Mouse (Mus musculus) C2C12 (cell line): ENCODE results near the gene Rfng. TPM values are rescaled to one million over a fixed set of nuclear protein-coding genes. Genes with fewer than 3 reads are reported as not detected.

Source experiments
- H3K27me3 ChIP-seq: one replicate; pipeline ENCODE4 v1.6.1; 2011; ENCODE audit not compliant: control insufficient read depth, insufficient read depth, insufficient read length
- H3K36me3 ChIP-seq: one replicate; pipeline ENCODE4 v1.6.1; 2011; ENCODE audit not compliant: control insufficient read depth, insufficient read depth
- H3K4me3 ChIP-seq: one replicate; pipeline ENCODE4 v1.5.1; 2011; ENCODE audit warnings: mild to moderate bottlenecking, control low read depth; ENCODE audit not compliant: poor library complexity, insufficient read depth, severe bottlenecking
- H3K79me2 ChIP-seq: one replicate; pipeline ENCODE4 v1.6.1; 2011; ENCODE audit not compliant: control insufficient read depth, insufficient read depth
- H3K79me3 ChIP-seq: one replicate; pipeline ENCODE4 v1.6.1; 2011; ENCODE audit warnings: low read depth, control low read depth
- H3ac ChIP-seq: one replicate; pipeline ENCODE3; 2011; ENCODE audit warnings: low read depth; ENCODE audit not compliant: control insufficient read depth, insufficient read length
- CEBPB ChIP-seq: IDR thresholded peaks from one replicate; pipeline ENCODE4 v1.6.1; 2011; ENCODE audit warnings: low read depth, mild to moderate bottlenecking, control low read depth, moderate library complexity
- CTCF ChIP-seq: IDR thresholded peaks from one replicate; pipeline ENCODE4 v1.5.1; 2011; ENCODE audit not compliant: control insufficient read depth, insufficient read depth, insufficient read length
- FOSL1 ChIP-seq: IDR thresholded peaks from one replicate; pipeline ENCODE4 v1.8.0; 2011; ENCODE audit warnings: mild to moderate bottlenecking, low read length; ENCODE audit not compliant: poor library complexity, insufficient read depth, severe bottlenecking
- MAX ChIP-seq: IDR thresholded peaks from one replicate; pipeline ENCODE4 v1.6.1; 2011; ENCODE audit warnings: mild to moderate bottlenecking, control low read depth
- MYOD1 ChIP-seq: IDR thresholded peaks from one replicate; pipeline ENCODE4 v1.6.1; 2011; ENCODE audit warnings: low read depth; ENCODE audit not compliant: control insufficient read depth, insufficient read length
- MYOG ChIP-seq: IDR thresholded peaks from one replicate; pipeline ENCODE4 v1.6.1; 2011; ENCODE audit not compliant: control insufficient read depth, insufficient read length; ENCODE audit errors: extremely low read depth
- USF1 ChIP-seq: IDR thresholded peaks from one replicate; pipeline ENCODE4 v1.6.1; 2011; ENCODE audit warnings: low read depth, mild to moderate bottlenecking, control low read depth, moderate library complexity
- polyA plus RNA-seq: library from polyadenylated mRNA; unstranded; fragments of >200 nt; fragmentation: generic; extraction: Trizol; gene quantifications from one replicate; pipeline ENCODE4 v1.2.1, GENCODE M21; 2012; ENCODE audit warnings: missing spikeins

The Rfng gene
- polyA plus RNA-seq, 1 experiment, result 17.6 TPM

DNA sequence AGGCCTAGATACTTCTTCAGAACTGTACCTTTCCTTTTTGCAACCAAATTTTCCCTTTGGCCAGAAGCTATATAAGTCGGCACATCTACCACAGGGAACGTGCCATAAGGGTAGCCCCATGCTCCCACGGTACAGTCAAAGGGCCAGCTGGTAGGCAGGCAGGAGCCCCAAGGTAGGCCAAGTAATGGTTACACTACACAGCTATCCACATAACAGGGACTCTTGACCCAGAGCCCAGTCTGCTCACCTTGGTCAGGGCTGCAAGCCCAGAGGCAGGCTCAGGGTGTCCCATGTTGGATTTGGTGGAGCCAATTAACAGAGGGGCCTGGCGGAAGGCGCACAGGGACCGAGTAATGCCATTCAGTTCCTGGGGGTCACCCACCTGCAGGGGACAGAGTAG is 35.5 kb upstream of the Rfng start:
- Histone ChIP-seq H3K79me3 (peaks cover 48% of the 10 kb centered on the region), H3K4me3 (no peak overlapping the region), H3ac (no peak overlapping the region), H3K79me2 (peaks cover 69% of the 10 kb centered on the region), H3K27me3 (no peaks in the 10 kb centered on the region), H3K36me3 (peaks cover 84% of the 10 kb centered on the region)
- no peak for TF ChIP-seq MYOD1
- no peak for TF ChIP-seq CEBPB
- no peak for TF ChIP-seq MAX
- no peak for TF ChIP-seq CTCF
- TF ChIP-seq USF1, result no peak
- TF ChIP-seq FOSL1, result no peak
- TF ChIP-seq MYOG, result no peak

DNA sequence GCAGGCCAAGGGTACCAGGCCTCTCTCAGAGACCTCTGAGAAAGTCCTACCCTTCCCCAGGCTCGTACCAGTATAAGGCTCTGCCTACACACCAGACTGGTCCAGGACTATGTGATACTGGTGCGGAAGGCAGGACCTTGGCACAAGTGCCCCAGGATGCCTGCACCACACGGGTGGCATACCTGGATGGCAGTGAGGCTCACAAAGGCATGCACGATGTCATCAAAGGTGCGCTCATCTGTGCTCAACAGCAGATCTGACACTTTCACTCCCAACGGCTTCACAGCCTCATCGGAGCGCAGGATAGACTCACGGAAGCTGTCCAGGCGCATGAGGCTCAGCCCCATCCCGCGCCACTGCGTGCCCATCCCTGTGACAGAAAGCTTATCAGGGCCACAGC is 34.2 kb upstream of the Rfng start:
- H3ac ChIP-seq, result no peak overlapping the region
- TF ChIP-seq FOSL1 (no peak), MYOG (no peak), MYOD1 (no peak), USF1 (no peak), CEBPB (no peak), CTCF (no peak), MAX (no peak)
- peaks cover 63% of the 10 kb centered on the region for H3K79me2 ChIP-seq
- peaks cover 97% of the 10 kb centered on the region for H3K36me3 ChIP-seq
- no peak overlapping the region for H3K4me3 ChIP-seq
- H3K79me3 ChIP-seq, result peaks cover 46% of the 10 kb centered on the region
- H3K27me3 ChIP-seq, result no peaks in the 10 kb centered on the region

DNA sequence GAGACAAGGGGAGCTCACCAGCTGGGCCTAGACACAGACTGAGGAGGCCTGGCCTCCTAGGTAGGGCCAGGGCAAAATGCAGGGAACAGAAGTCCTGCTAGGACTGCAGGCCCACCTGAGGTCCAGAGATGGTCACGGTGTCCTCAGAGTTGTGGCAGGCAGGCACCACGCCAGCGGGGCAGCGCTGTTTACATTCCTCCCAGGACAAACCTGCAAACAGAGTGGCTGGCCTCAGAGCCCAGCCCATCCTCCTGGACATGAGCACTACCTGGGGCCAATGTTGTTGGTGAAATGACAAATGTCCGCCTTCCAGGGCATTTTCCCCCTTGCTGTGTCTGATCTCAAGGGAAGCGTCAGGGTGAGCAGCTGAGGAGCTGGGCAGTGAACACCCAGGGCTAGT is 33.4 kb upstream of the Rfng start:
- TF ChIP-seq CEBPB, result no peak
- TF ChIP-seq MAX, result no peak
- TF ChIP-seq MYOD1, result no peak
- Histone ChIP-seq H3K36me3 (peaks cover 100% of the 10 kb centered on the region), H3K27me3 (no peaks in the 10 kb centered on the region), H3K79me3 (peaks cover 37% of the 10 kb centered on the region), H3K79me2 (peaks cover 54% of the 10 kb centered on the region), H3K4me3 (no peak overlapping the region), H3ac (no peak overlapping the region)

DNA sequence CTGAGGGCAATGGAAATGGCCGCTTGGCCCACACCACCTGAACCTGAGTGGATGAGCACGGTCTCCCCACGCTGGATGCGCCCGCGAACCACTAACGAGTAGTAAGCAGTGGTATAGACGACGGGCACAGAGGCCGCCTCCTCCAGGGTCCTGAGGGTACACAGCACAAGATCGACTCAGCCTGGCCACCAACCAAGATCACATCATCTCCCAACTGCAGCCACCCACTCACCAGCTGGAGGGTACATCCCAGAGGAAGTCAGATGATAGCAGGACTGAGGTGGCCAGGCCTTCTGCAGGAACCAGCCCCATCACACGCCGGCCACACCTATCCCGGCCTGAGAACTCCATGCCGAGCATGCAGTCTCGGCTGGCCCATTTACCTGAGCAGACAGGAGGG is 28.1 kb upstream of the Rfng start:
- TF ChIP-seq USF1, result no peak
- TF ChIP-seq MAX, result no peak
- no peak for TF ChIP-seq MYOG
- no peak for TF ChIP-seq CTCF
- no peak for TF ChIP-seq CEBPB
- TF ChIP-seq MYOD1, result no peak
- no peak for TF ChIP-seq FOSL1
- Histone ChIP-seq H3K27me3 (no peaks in the 10 kb centered on the region), H3K36me3 (peaks cover 98% of the 10 kb centered on the region), H3ac (no peak overlapping the region), H3K4me3 (no peak overlapping the region), H3K79me3 (no peaks in the 10 kb centered on the region), H3K79me2 (peaks cover 9% of the 10 kb centered on the region)

DNA sequence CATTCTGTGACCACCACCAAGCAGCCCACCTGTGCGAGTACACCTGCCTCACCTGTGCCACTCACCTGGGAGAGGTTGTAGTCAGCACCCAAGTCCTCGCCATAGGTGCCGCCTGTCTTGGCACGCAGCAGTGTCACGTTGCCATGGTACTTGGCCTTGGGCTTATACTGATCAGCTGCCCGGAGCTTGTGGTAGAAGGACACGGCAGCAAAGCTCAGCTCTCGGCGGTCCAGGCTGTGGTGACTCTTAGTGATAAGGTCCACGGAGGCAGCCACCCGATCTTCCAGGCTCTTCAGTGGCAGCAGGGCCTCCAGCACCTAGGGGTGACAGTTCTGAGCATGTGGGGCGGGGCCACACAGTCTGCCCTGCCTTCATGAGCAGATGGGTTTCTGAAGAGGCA is 24.0 kb upstream of the Rfng start:
- TF ChIP-seq USF1, result no peak
- TF ChIP-seq CTCF, result no peak
- no peak for TF ChIP-seq CEBPB
- no peak for TF ChIP-seq FOSL1
- no peak for TF ChIP-seq MAX
- no peak for TF ChIP-seq MYOD1
- TF ChIP-seq MYOG, result no peak
- Histone ChIP-seq H3K79me2 (no peaks in the 10 kb centered on the region), H3K27me3 (no peaks in the 10 kb centered on the region), H3K36me3 (peaks cover 75% of the 10 kb centered on the region), H3K4me3 (no peak overlapping the region), H3K79me3 (no peaks in the 10 kb centered on the region), H3ac (no peak overlapping the region)
